Mouse (Mus musculus) ES-E14 (cell line): ENCODE results near the gene Col23a1. TPM values are rescaled to one million over a fixed set of nuclear protein-coding genes. Genes with fewer than 3 reads are reported as not detected.

ENCODE experiments used
- DNase-seq: peaks from one replicate; pipeline ENCODE4 v3.0.0-alpha.2; 2013; ENCODE audit warnings: low read depth, low spot score
- H3K27ac ChIP-seq: 2 replicates; pipeline ENCODE4 v1.5.1; 2012; ENCODE audit warnings: low read depth, mild to moderate bottlenecking, low read length, moderate library complexity, mixed read lengths; ENCODE audit not compliant: poor library complexity, insufficient read depth, severe bottlenecking
- H3K36me3 ChIP-seq: 2 replicates; pipeline ENCODE4 v1.6.1; 2012; ENCODE audit warnings: mild to moderate bottlenecking, low read length, moderate library complexity, mixed read lengths; ENCODE audit not compliant: control insufficient read depth, poor library complexity, insufficient read depth, severe bottlenecking
- H3K4me1 ChIP-seq, 2 experiments: fragments of 150-350 bp in 1 of 2; sonication (generic) in 1 of 2; 2 replicates each; pipeline ENCODE4 v1.6.1; 2012; ENCODE audit warnings: low read length in 2 of 2, mild to moderate bottlenecking in 1 of 2, mixed read lengths in 1 of 2; ENCODE audit not compliant: control insufficient read depth in 2 of 2, insufficient read depth in 2 of 2, poor library complexity in 1 of 2
- H3K4me3 ChIP-seq, 2 experiments: fragments of 150-350 bp in 1 of 2; sonication (generic) in 1 of 2; 2 replicates each; pipeline ENCODE4 v1.5.1; 2012; ENCODE audit warnings: low read length in 2 of 2, low read depth in 1 of 2, mild to moderate bottlenecking in 1 of 2, mixed read lengths in 1 of 2; ENCODE audit not compliant: insufficient read depth in 1 of 2, poor library complexity in 1 of 2, severe bottlenecking in 1 of 2
- H3K9ac ChIP-seq: 2 replicates; pipeline ENCODE4 v1.6.1; 2012; ENCODE audit warnings: low read depth, mild to moderate bottlenecking, low read length, mixed read lengths; ENCODE audit not compliant: poor library complexity, insufficient read depth, severe bottlenecking
- H3K9me3 ChIP-seq: fragments of 150-350 bp; sonication (generic); 2 replicates; pipeline ENCODE4 v1.6.1; 2012; ENCODE audit warnings: low read depth, mild to moderate bottlenecking, low read length; ENCODE audit not compliant: control insufficient read depth, insufficient read depth
- CHD2 ChIP-seq: IDR thresholded peaks from 2 replicates; pipeline ENCODE4 v1.6.1; 2014; ENCODE audit warnings: mild to moderate bottlenecking, low read depth, low read length, inconsistent platforms
- HCFC1 ChIP-seq: IDR thresholded peaks from 2 replicates; pipeline ENCODE4 v1.6.1; 2012; ENCODE audit warnings: low read length, inconsistent platforms, borderline replicate concordance; ENCODE audit not compliant: insufficient read depth
- MAFK ChIP-seq: IDR thresholded peaks from 2 replicates; pipeline ENCODE4 v1.6.1; 2014; ENCODE audit warnings: mild to moderate bottlenecking, low read depth, low read length, inconsistent platforms; ENCODE audit not compliant: insufficient read depth
- ZC3H11A ChIP-seq: IDR thresholded peaks from 2 replicates; pipeline ENCODE4 v1.6.1; 2012; ENCODE audit warnings: low read depth, mild to moderate bottlenecking, inconsistent platforms, low read length, borderline replicate concordance
- ZNF384 ChIP-seq: IDR thresholded peaks from 2 replicates; pipeline ENCODE4 v1.6.1; 2012; ENCODE audit warnings: low read depth, low read length, inconsistent platforms
- in situ Hi-C, 2 experiments: fragments of 600-800 bp; cut with MboI; formaldehyde crosslinking; loops; one replicate each; pipeline ENCODE4 v1.15.1; 2025; ENCODE audit warnings: low sequenced_read_pairs in 2 of 2, inconsistent platforms in 1 of 2; ENCODE audit not compliant: unreplicated experiment in 2 of 2
- total RNA-seq: library from RNA; depleted of rRNA; stranded (reverse); fragments of 300-350 nt; gene quantifications from 2 replicates; pipeline ENCODE4 v1.2.3, GENCODE M21; 2012

Gene Col23a1
- total RNA-seq, 1 experiment, result 0.40 TPM

- Histone ChIP-seq H3K36me3 (peaks cover 3% of the 10 kb centered on the region), H3K27ac (peak within 1 kb of the TSS; percentile 64; the same call in 1 of the 2 replicates), H3K4me3 (peak within 1 kb of the TSS; percentile 78 to 92), H3K9me3 (no peaks in the 10 kb centered on the region), H3K4me1 (peaks cover 2 to 6% of the 10 kb centered on the region in 2 experiments), H3K9ac (peak within 1 kb of the TSS; percentile 98)
- TF ChIP-seq HCFC1 (peak; percentile 68; the same call in 1 of the 2 replicates), MAFK (no peak)
- in situ Hi-C loops, result no loop called here
- peak; percentile 97 for DNase-seq
Measured at GRCm38 (mm10) chr11:51262342-51263285, 27.1 kb upstream of the Col23a1 start, which contains the start of gene BC049762. Gene BC049762, minus strand, starts transcription at chr11:51263046.

- in situ Hi-C loops, result no loop called here
- DNase-seq, result peak; percentile 4
- Histone ChIP-seq H3K36me3 (peaks cover 3% of the 10 kb centered on the region), H3K9ac (peak overlapping the region; percentile 98), H3K27ac (peak overlapping the region; percentile 64; the same call in 1 of the 2 replicates), H3K4me3 (peak overlapping the region; percentile 78 to 92), H3K4me1 (peaks cover 2 to 6% of the 10 kb centered on the region in 2 experiments), H3K9me3 (no peaks in the 10 kb centered on the region)
- TF ChIP-seq MAFK (no peak), CHD2 (no peak), HCFC1 (no peak), ZNF384 (no peak)
Measured at GRCm38 (mm10) chr11:51263286-51263831, 26.4 kb upstream of the Col23a1 start.

GRCm38 (mm10) chr11:51264352-51264751, 25.4 kb upstream of the Col23a1 start:
- H3K4me3 ChIP-seq, result peak overlapping the region; percentile 60 to 78
- H3K36me3 ChIP-seq, result peaks cover 3% of the 10 kb centered on the region
- H3K9me3 ChIP-seq, result no peaks in the 10 kb centered on the region
- in situ Hi-C loops, result no loop called here
- no peak for TF ChIP-seq CHD2
- TF ChIP-seq MAFK, result 0 out of 2 replicates have a peak, but pooled peaks have one; percentile 35
- H3K4me1 ChIP-seq, result peaks cover 2 to 6% of the 10 kb centered on the region in 2 experiments
- H3K9ac ChIP-seq, result peak overlapping the region; percentile 72
- H3K27ac ChIP-seq, result no peak overlapping the region
- DNase-seq, result no peak

- no peaks in the 10 kb centered on the region for H3K9me3 ChIP-seq
- no peak overlapping the region for H3K9ac ChIP-seq
- in situ Hi-C loops, result no loop called here
- peaks cover 4% of the 10 kb centered on the region for H3K36me3 ChIP-seq
- H3K4me3 ChIP-seq, result no peak overlapping the region
- TF ChIP-seq MAFK (no peak), HCFC1 (no peak), CHD2 (no peak), ZC3H11A (0 out of 2 replicates have a peak, but pooled peaks have one; percentile 21)
- peaks cover 2 to 6% of the 10 kb centered on the region in 2 experiments for H3K4me1 ChIP-seq
- no peak overlapping the region for H3K27ac ChIP-seq
- DNase-seq, result no peak
Measured at GRCm38 (mm10) chr11:51265326-51265725, 24.4 kb upstream of the Col23a1 start.
